In genomic region chr8:82079267-82079666, GRCm38 (mm10) we compare ENCODE assay signal across 20 mouse cellular contexts.
"Had no signal": no experiment of that assay in that cellular context is flagged by ENCODE, and none has a peak within 500 bp of the region (broad histone marks: within the 10 kb centered on the region; RNA-seq: fewer than 3 reads in every experiment).

No protein-coding gene starts in this region.

- H3K4me3 ChIP-seq: layer of hippocampus, adult 2 months; limb, embryonic 10.5 days; limb, embryonic 13.5 days; liver, embryonic 12.5 days; liver, embryonic 15.5 days; lung, embryonic 15.5 days; megakaryocyte, embryonic 14.5 days; midbrain, embryonic 10.5 days; midbrain, embryonic 13.5 days had no signal

- DNase-seq: kidney, postnatal 25 days; layer of hippocampus, adult 9-11 months; liver; lung, adult 18-20 months; lung, postnatal 10 days; lung, postnatal 36 days; thymus, adult 2 months; thymus, postnatal 14 days; thymus, postnatal 4 days had no signal

- H3K36me3 ChIP-seq: limb, embryonic 10.5 days; limb, embryonic 13.5 days; liver, embryonic 12.5 days; liver, embryonic 15.5 days; lung, embryonic 15.5 days; midbrain, embryonic 10.5 days; midbrain, embryonic 13.5 days had no signal

- H3K27me3 ChIP-seq: limb, embryonic 13.5 days; liver, embryonic 12.5 days; liver, embryonic 15.5 days; lung, embryonic 15.5 days; megakaryocyte, embryonic 14.5 days; midbrain, embryonic 13.5 days had no signal

- H3K4me1 ChIP-seq: limb, embryonic 10.5 days; limb, embryonic 13.5 days; liver, embryonic 12.5 days; liver, embryonic 15.5 days; lung, embryonic 15.5 days; midbrain, embryonic 10.5 days; midbrain, embryonic 13.5 days had no signal

- H3K9me3 ChIP-seq: limb, embryonic 10.5 days; liver, embryonic 15.5 days; lung, embryonic 15.5 days; midbrain, embryonic 10.5 days had no signal

- H3K27ac ChIP-seq: kidney, postnatal 0 days; layer of hippocampus, adult 2 months; limb, embryonic 10.5 days; limb, embryonic 13.5 days; liver, embryonic 12.5 days; liver, embryonic 15.5 days; lung, embryonic 15.5 days; midbrain, embryonic 10.5 days; midbrain, embryonic 13.5 days; stomach, postnatal 0 days had no signal

- H3K9ac ChIP-seq: limb, embryonic 13.5 days; liver, embryonic 12.5 days; liver, embryonic 15.5 days; lung, embryonic 15.5 days; midbrain, embryonic 13.5 days had no signal

- ATAC-seq: liver, embryonic 12.5 days; midbrain, embryonic 13.5 days had no signal

- H3K4me2 ChIP-seq: limb, embryonic 13.5 days; liver, embryonic 12.5 days; liver, embryonic 15.5 days; lung, embryonic 15.5 days; midbrain, embryonic 13.5 days had no signal
